Mouse (Mus musculus) heart, embryonic 14.5 days (tissue): ENCODE results near the gene Baz2b. TPM values are rescaled to one million over a fixed set of nuclear protein-coding genes. Genes with fewer than 3 reads are reported as not detected.

Experiments
- ATAC-seq: fragments of 200-750 bp; cut with Nextera tagmentation; 2 replicates; pipeline ENCODE4 v1.8.0; 2017; ENCODE audit warnings: low read depth, moderate TSS enrichment; ENCODE audit not compliant: insufficient number of reproducible peaks, insufficient read depth, low FRiP score
- H3K27ac ChIP-seq, 2 experiments: fragments of 200-500 bp in 1 of 2; fragments of 300-500 bp in 1 of 2; sonication (generic) in 1 of 2; replicated peaks in 1 of 2; 2 replicates each; pipeline ENCODE4 v1.5.1; 2012 to 2014; ENCODE audit warnings: low read depth in 2 of 2, low read length in 2 of 2, control low read depth in 1 of 2, mild to moderate bottlenecking in 1 of 2, mixed read lengths in 1 of 2; ENCODE audit not compliant: control insufficient read depth in 1 of 2, insufficient read depth in 1 of 2
- H3K27me3 ChIP-seq: fragments of 300-500 bp; sonication (generic); 2 replicates; pipeline ENCODE4 v1.6.1; 2014; ENCODE audit warnings: mild to moderate bottlenecking, low read length, control low read depth; ENCODE audit not compliant: control insufficient read depth, insufficient read depth
- H3K36me3 ChIP-seq: fragments of 300-500 bp; sonication (generic); 2 replicates; pipeline ENCODE4 v1.6.1; 2014; ENCODE audit warnings: mild to moderate bottlenecking, control low read depth, low read length, mixed read lengths; ENCODE audit not compliant: control insufficient read depth, insufficient read depth
- H3K4me1 ChIP-seq, 2 experiments: fragments of 200-500 bp in 1 of 2; fragments of 300-500 bp in 1 of 2; sonication (generic) in 1 of 2; 2 replicates each; pipeline ENCODE4 v1.6.1; 2012 to 2014; ENCODE audit warnings: low read length in 2 of 2, control low read depth in 1 of 2, mixed read lengths in 1 of 2; ENCODE audit not compliant: control insufficient read depth in 2 of 2, insufficient read depth in 2 of 2
- H3K4me2 ChIP-seq: fragments of 300-500 bp; sonication (generic); 2 replicates; pipeline ENCODE4 v1.6.1; 2014; ENCODE audit warnings: mild to moderate bottlenecking, low read length
- H3K4me3 ChIP-seq, 2 experiments: fragments of 200-500 bp in 1 of 2; fragments of 300-500 bp in 1 of 2; sonication (generic) in 1 of 2; 2 replicates each; pipeline ENCODE4 v1.5.1; 2012 to 2014; ENCODE audit warnings: low read length in 2 of 2, mild to moderate bottlenecking in 2 of 2, control low read depth in 1 of 2, low read depth in 1 of 2, moderate library complexity in 1 of 2; ENCODE audit not compliant: control insufficient read depth in 1 of 2, insufficient read depth in 1 of 2
- H3K9ac ChIP-seq: fragments of 300-500 bp; sonication (generic); 2 replicates; pipeline ENCODE4 v1.6.1; 2014; ENCODE audit warnings: mild to moderate bottlenecking, low read length
- H3K9me3 ChIP-seq: fragments of 300-500 bp; sonication (generic); 2 replicates; pipeline ENCODE4 v1.6.1; 2016; ENCODE audit warnings: low read length, control low read depth; ENCODE audit not compliant: control insufficient read depth
- WGBS: fragments of 180-500 bp; shearing (Covaris S2); extraction: QIAGEN DNeasy Blood & Tissue Kit; methylation state at CpG from one replicate; pipeline ENCODE4 v1.1.7; 2014; 5-methylcytosine and 5-hydroxymethylcytosine counted together
- polyA plus RNA-seq: library from polyadenylated mRNA; unstranded; fragments of >200 nt; fragmentation: Nextera tagmentation; extraction: Ambion mirVana; gene quantifications from 2 replicates; pipeline ENCODE4 v1.2.1, GENCODE M21; 2014

Gene Baz2b
- polyA plus RNA-seq, 1 experiment from 2014 or later: 54.5 TPM

- no peak for ATAC-seq
- H3K36me3 ChIP-seq: peaks cover 78% of the 10 kb centered on the region
Observed at GRCm38 (mm10) chr2:59908048-59908447, 301.6 kb downstream of the Baz2b start.

DNA sequence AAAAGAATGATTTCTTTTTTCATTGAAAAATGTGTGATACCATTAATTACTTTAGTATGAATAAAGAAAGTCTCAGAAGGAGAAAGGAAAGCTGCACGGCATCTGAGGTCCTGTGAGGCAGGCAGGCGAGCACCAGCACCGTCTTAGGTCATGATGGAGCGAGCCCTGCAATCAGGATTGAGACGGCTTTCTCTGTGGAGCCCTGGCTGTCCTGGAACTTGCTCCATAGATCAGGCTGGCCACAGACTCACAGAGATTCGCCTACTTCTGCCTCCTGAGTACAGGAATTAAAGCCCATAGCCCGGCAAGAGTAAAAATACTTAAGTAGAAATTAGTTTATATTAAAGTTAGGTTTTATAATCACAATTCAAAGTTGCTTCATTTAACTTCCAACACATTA is 305.6 kb downstream of the Baz2b start:
- Histone ChIP-seq H3K9ac (no peak overlapping the region), H3K27ac (no peak overlapping the region), H3K36me3 (peaks cover 72% of the 10 kb centered on the region), H3K4me3 (no peak overlapping the region), H3K4me1 (0 out of 4 replicates have a peak, but pooled peaks cover 0 to 3% of the 10 kb centered on the region in 2 experiments), H3K4me2 (no peak overlapping the region), H3K27me3 (no peaks in the 10 kb centered on the region), H3K9me3 (no peaks in the 10 kb centered on the region)
- ATAC-seq: no peak
- 84% methylated on average over 7 of the region's 7 CpGs for WGBS

More at GRCm38 (mm10) chr2:59908048-59908447, 301.6 kb downstream of the Baz2b start:
- Histone ChIP-seq H3K27me3 (no peaks in the 10 kb centered on the region), H3K9ac (no peak overlapping the region), H3K4me2 (no peak overlapping the region), H3K9me3 (no peaks in the 10 kb centered on the region), H3K4me1 (0 out of 4 replicates have a peak, but pooled peaks cover 0 to 3% of the 10 kb centered on the region in 2 experiments), H3K4me3 (no peak overlapping the region), H3K27ac (no peak overlapping the region)
- WGBS: 90% methylated on average over 9 of the region's 9 CpGs

- 84% methylated on average over 4 of the region's 4 CpGs for WGBS
- Histone ChIP-seq H3K4me2 (no peak overlapping the region), H3K27me3 (no peaks in the 10 kb centered on the region), H3K4me1 (peaks cover 0 to 16% of the 10 kb centered on the region in 2 experiments; a peak in 2 of 4 replicates), H3K9me3 (no peaks in the 10 kb centered on the region), H3K9ac (no peak overlapping the region), H3K27ac (no peak overlapping the region), H3K36me3 (peaks cover 47% of the 10 kb centered on the region), H3K4me3 (no peak overlapping the region)
- ATAC-seq: no peak
Observed at GRCm38 (mm10) chr2:59898666-59899065, 311.0 kb downstream of the Baz2b start.

DNA sequence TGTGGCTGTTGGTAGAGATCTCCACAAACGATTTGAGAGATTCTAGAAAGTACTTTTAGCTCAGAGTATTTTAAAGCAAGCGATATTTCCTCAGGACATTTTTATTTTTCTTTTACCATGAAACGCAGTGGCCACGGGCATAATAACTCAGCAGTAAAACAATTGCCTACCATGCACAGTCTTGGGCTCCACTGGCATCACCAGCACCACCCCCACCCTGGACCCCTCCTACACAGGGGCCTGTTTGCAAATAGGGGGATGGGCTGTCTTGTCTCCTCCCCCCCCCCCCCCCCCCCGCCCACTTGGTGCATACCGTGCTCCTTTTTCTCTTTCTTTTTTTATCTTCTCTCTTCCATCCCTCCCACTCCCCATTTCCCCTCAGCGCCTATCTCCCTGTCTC is 311.5 kb downstream of the Baz2b start:
- ATAC-seq: no peak
- H3K36me3 ChIP-seq: peaks cover 43% of the 10 kb centered on the region
- H3K4me3 ChIP-seq: no peak overlapping the region
- H3K4me1 ChIP-seq: peaks cover 0 to 14% of the 10 kb centered on the region in 2 experiments; a peak in 2 of 4 replicates
- 88% methylated on average over 5 of the region's 7 CpGs for WGBS
- no peaks in the 10 kb centered on the region for H3K9me3 ChIP-seq
- no peaks in the 10 kb centered on the region for H3K27me3 ChIP-seq
- H3K9ac ChIP-seq: no peak overlapping the region
- no peak overlapping the region for H3K4me2 ChIP-seq
- no peak overlapping the region for H3K27ac ChIP-seq

- Histone ChIP-seq H3K4me3 (no peak overlapping the region), H3K27me3 (no peaks in the 10 kb centered on the region), H3K27ac (peak overlapping the region; percentile 15 to 32; a peak in 2 of 4 replicates), H3K36me3 (peaks cover 38% of the 10 kb centered on the region), H3K9me3 (no peaks in the 10 kb centered on the region), H3K9ac (no peak overlapping the region; the same call in 1 of the 2 replicates), H3K4me1 (peaks cover 0 to 14% of the 10 kb centered on the region in 2 experiments; a peak in 2 of 4 replicates), H3K4me2 (no peak overlapping the region)
- 67% methylated on average over 8 of the region's 8 CpGs for WGBS
- ATAC-seq: no peak
Observed at GRCm38 (mm10) chr2:59896837-59897236, 312.8 kb downstream of the Baz2b start.

- no peak overlapping the region; the same call in 1 of the 2 replicates for H3K9ac ChIP-seq
- 33% methylated on average over 7 of the region's 7 CpGs for WGBS
- peaks cover 0 to 14% of the 10 kb centered on the region in 2 experiments; a peak in 2 of 4 replicates for H3K4me1 ChIP-seq
- ATAC-seq: no peak
- H3K9me3 ChIP-seq: no peaks in the 10 kb centered on the region
- H3K27ac ChIP-seq: peak overlapping the region; percentile 15 to 32
- no peak overlapping the region for H3K4me3 ChIP-seq
- no peak overlapping the region for H3K4me2 ChIP-seq
- no peaks in the 10 kb centered on the region for H3K27me3 ChIP-seq
- H3K36me3 ChIP-seq: peaks cover 33% of the 10 kb centered on the region
Observed at GRCm38 (mm10) chr2:59896400-59896799, 313.2 kb downstream of the Baz2b start.

- no peak overlapping the region for H3K4me3 ChIP-seq
- no peaks in the 10 kb centered on the region for H3K4me1 ChIP-seq
- ATAC-seq: no peak
- H3K36me3 ChIP-seq: peaks cover 6% of the 10 kb centered on the region; the same call in 1 of the 2 replicates
- no peak overlapping the region for H3K4me2 ChIP-seq
- 82% methylated on average over 6 of the region's 6 CpGs for WGBS
- H3K27me3 ChIP-seq: no peaks in the 10 kb centered on the region
- no peak overlapping the region for H3K9ac ChIP-seq
- no peaks in the 10 kb centered on the region for H3K9me3 ChIP-seq
- H3K27ac ChIP-seq: no peak overlapping the region
Observed at GRCm38 (mm10) chr2:59889699-59890098, 319.9 kb downstream of the Baz2b start.
